ENCODE assay signal across 16 mouse cellular contexts in genomic region chr1:88641678-88642215, GRCm38 (mm10).
"Had no signal": no experiment of that assay in that cellular context is flagged by ENCODE, and none has a peak within 500 bp of the region (broad histone marks: within the 10 kb centered on the region; RNA-seq: fewer than 3 reads in every experiment).

No protein-coding gene starts in this region.

- ATAC-seq: liver, embryonic 12.5 days; midbrain, embryonic 16.5 days had no signal

- DNase-seq: lung, adult 18-20 months; lung, embryonic 14.5 days; lung, postnatal 10 days; lung, postnatal 4 days; midbrain, embryonic 14.5 days; right cerebral cortex, postnatal 14 days; thymus, postnatal 36 days had no signal

- H3K27me3 ChIP-seq: liver, embryonic 12.5 days; midbrain, embryonic 12.5 days; neural tube, embryonic 12.5 days; stomach, embryonic 15.5 days had no signal

- H3K36me3 ChIP-seq: liver, embryonic 12.5 days; midbrain, embryonic 10.5 days; midbrain, embryonic 12.5 days; neural tube, embryonic 12.5 days; stomach, embryonic 15.5 days had no signal

- H3K4me3 ChIP-seq: liver, embryonic 12.5 days; midbrain, embryonic 10.5 days; midbrain, embryonic 12.5 days; myocyte; neural tube, embryonic 12.5 days; stomach, embryonic 15.5 days had no signal

- H3K9ac ChIP-seq: liver, embryonic 12.5 days; liver, embryonic 14.5 days; lung, embryonic 14.5 days; midbrain, embryonic 12.5 days; neural tube, embryonic 12.5 days; stomach, embryonic 15.5 days had no signal

- H3K4me2 ChIP-seq: liver, embryonic 12.5 days; lung, embryonic 14.5 days; midbrain, embryonic 12.5 days; neural tube, embryonic 12.5 days; stomach, embryonic 15.5 days had no signal

- H3K27ac ChIP-seq: liver, embryonic 12.5 days; liver, embryonic 14.5 days; midbrain, embryonic 10.5 days; midbrain, embryonic 12.5 days; neural tube, embryonic 12.5 days; stomach, embryonic 15.5 days; stomach, postnatal 0 days had no signal

- H3K9me3 ChIP-seq: liver, embryonic 12.5 days; midbrain, embryonic 10.5 days; midbrain, embryonic 12.5 days; neural tube, embryonic 12.5 days; stomach, embryonic 15.5 days had no signal
